Mouse (Mus musculus): ENCODE results near the gene Llgl1. TPM values are rescaled to one million over a fixed set of nuclear protein-coding genes. Genes with fewer than 3 reads are reported as not detected.

The Llgl1 gene
- total RNA-seq (2022), result 10 to 100 TPM; 26.4 to 39.3 (median 32.0) TPM

GRCm38 (mm10) chr11:60699524-60700075, at the start of gene Llgl1:
TSS of gene Llgl1 (plus strand) at chr11:60699723.
- DNase-seq, result peak; percentile 67

GRCm38 (mm10) chr11:60696165-60696564, 3.4 kb upstream of the Llgl1 start:
- no peak for DNase-seq

- DNase-seq, result no peak
Observed at GRCm38 (mm10) chr11:60697561-60697960, 2.0 kb upstream of the Llgl1 start.

GRCm38 (mm10) chr11:60698806-60699523, 558 bp upstream of the Llgl1 start:
- DNase-seq, result peak; percentile 48

GRCm38 (mm10) chr11:60700320-60701185, 1.0 kb downstream of the Llgl1 start:
- DNase-seq, result peak; percentile 5

GRCm38 (mm10) chr11:60701611-60702010, 2.1 kb downstream of the Llgl1 start:
- peak; percentile 2 for DNase-seq

- peak; percentile 35 for DNase-seq
Observed at GRCm38 (mm10) chr11:60703131-60703530, 3.6 kb downstream of the Llgl1 start.

- DNase-seq, result peak; percentile 7
Observed at GRCm38 (mm10) chr11:60704023-60704880, 4.7 kb downstream of the Llgl1 start.

GRCm38 (mm10) chr11:60705255-60705654, 5.7 kb downstream of the Llgl1 start:
- no peak for DNase-seq

GRCm38 (mm10) chr11:60706076-60706475, 6.6 kb downstream of the Llgl1 start:
- no peak for DNase-seq

- peak; percentile 12 for DNase-seq
Observed at GRCm38 (mm10) chr11:60706696-60707480, 7.4 kb downstream of the Llgl1 start.

- DNase-seq, result peak; percentile 90
Observed at GRCm38 (mm10) chr11:60707672-60708071, 8.1 kb downstream of the Llgl1 start.

- peak; percentile 6 for DNase-seq
Observed at GRCm38 (mm10) chr11:60708631-60709030, 9.1 kb downstream of the Llgl1 start.

GRCm38 (mm10) chr11:60709481-60710465, 10.2 kb downstream of the Llgl1 start:
- peak; percentile 10 for DNase-seq

- DNase-seq, result peak; percentile 5
Observed at GRCm38 (mm10) chr11:60711218-60711617, 11.7 kb downstream of the Llgl1 start.

GRCm38 (mm10) chr11:60712040-60712439, 12.5 kb downstream of the Llgl1 start:
- peak; percentile 1 for DNase-seq

- peak; percentile 1 for DNase-seq
Observed at GRCm38 (mm10) chr11:60712639-60713255, 13.2 kb downstream of the Llgl1 start.

- no peak for DNase-seq
Observed at GRCm38 (mm10) chr11:60715833-60716232, 16.3 kb downstream of the Llgl1 start.

GRCm38 (mm10) chr11:60719263-60719662, 19.7 kb downstream of the Llgl1 start:
- no peak for DNase-seq
